Mouse (Mus musculus): ENCODE measurements around the gene Wscd2. TPM values are rescaled to one million over a fixed set of nuclear protein-coding genes. Genes with fewer than 3 reads are reported as not detected.

Gene Wscd2
- polyA plus RNA-seq, 1 experiment from 2014 or later = 7.0 TPM

DNA sequence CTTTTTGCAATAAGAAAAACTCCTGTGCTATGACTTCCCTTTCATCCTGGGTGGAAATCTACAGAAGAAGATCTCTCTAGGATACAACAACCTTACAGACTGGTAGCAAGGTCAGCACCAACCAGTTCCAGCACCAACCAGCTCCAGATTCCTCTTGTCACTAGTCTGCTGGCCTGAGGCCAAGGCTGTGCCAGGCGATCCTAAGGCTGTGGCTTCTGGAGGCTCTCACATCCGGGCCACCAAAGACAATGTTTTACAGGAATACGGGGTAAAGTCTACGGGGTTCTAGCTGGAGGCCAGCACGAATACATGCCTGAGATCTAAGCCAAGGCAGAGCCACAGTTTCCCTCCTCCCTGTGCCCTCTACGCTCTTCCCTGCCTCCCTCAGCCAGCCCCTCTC is 25.4 kb upstream of the Wscd2 start:
- Histone ChIP-seq H3K9me3 (no peaks in the 10 kb centered on the region), H3K4me2 (replicated peaks) (no peak overlapping the region), H3K27ac (no peak overlapping the region), H3K36me3 (no peaks in the 10 kb centered on the region), H3K27me3 (replicated peaks) (peaks cover 16% of the 10 kb centered on the region), H3K4me3 (replicated peaks) (no peak overlapping the region), H3K4me1 (replicated peaks) (peaks cover 20% of the 10 kb centered on the region), H3K9ac (no peak overlapping the region)
- WGBS = 81% methylated on average over 6 of the region's 6 CpGs
- no peak for ATAC-seq

DNA sequence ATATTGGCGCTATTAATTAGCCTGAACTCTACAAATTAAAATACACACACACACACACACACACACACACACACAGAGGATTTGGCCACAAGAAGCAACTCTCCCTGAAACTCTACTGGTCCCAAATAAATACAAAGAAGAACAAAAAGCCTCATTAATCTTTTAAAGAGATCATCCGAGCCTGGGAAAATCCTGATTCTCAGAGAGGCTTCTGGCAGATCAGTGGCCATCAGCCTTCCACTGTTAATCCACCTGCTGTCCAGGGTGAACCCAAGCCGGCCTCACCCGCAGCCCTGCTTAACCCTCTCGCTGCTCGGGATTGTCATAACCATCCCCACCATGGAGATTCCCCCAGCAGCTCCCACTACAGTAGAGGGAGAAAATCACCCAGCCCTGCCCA is 23.6 kb upstream of the Wscd2 start:
- Histone ChIP-seq H3K9me3 (no peaks in the 10 kb centered on the region), H3K4me2 (replicated peaks) (no peak overlapping the region), H3K4me1 (replicated peaks) (peaks cover 20% of the 10 kb centered on the region), H3K27me3 (replicated peaks) (peaks cover 10% of the 10 kb centered on the region), H3K27ac (no peak overlapping the region), H3K9ac (no peak overlapping the region), H3K4me3 (replicated peaks) (no peak overlapping the region), H3K36me3 (no peaks in the 10 kb centered on the region)
- 36% methylated on average over 6 of the region's 6 CpGs for WGBS
- no peak for ATAC-seq

DNA sequence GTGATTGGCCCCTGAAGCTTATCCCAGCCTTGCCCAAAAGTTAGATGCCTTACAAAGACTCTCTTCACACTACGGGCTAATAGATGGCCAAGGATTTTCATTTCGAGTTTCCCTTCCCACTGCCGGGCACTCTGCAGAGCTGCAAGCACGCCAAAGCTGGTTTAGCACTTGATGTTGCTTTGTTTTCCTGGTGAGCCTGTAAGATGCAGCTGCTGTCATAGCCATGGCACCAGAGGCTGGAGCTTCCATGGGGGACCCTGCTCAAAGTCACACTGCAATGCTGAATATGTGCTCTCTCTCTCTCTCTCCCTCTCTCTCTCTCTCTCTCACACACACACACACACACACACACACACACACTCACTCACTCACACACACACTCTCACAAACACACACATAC is 23.1 kb upstream of the Wscd2 start:
- H3K27me3 ChIP-seq (replicated peaks) = peaks cover 5% of the 10 kb centered on the region
- 22% methylated on average over 4 of the region's 4 CpGs for WGBS
- no peaks in the 10 kb centered on the region for H3K36me3 ChIP-seq
- 0 out of 2 replicates have a peak overlapping the region, but pooled peaks have one; percentile 39 for H3K27ac ChIP-seq
- ATAC-seq = no peak
- no peak overlapping the region for H3K9ac ChIP-seq
- no peak overlapping the region for H3K4me2 ChIP-seq (replicated peaks)
- H3K9me3 ChIP-seq = no peaks in the 10 kb centered on the region
- H3K4me3 ChIP-seq (replicated peaks) = no peak overlapping the region
- peaks cover 20% of the 10 kb centered on the region for H3K4me1 ChIP-seq (replicated peaks)

DNA sequence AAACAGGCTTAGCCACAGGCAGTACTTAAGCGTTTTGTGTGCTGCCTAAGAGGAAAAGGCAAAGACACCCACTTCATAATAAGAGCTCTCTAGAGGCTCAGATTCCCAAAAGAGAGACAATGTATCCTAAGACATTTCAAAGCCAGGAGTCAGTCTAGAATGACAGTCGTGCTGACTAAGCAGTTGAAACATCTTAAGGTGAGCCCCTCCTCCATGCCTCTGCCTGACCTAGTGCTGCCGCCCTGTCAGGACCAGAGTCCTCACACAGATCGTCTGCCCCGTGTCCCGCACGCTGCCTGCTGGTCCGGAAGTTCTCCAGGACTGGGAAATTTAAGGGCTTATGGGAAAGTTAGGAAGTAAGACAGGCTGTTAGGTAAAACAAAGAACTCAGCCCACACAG is 22.4 kb upstream of the Wscd2 start:
- WGBS = 3% methylated on average over 8 of the region's 8 CpGs
- H3K36me3 ChIP-seq = no peaks in the 10 kb centered on the region
- no peak overlapping the region for H3K4me3 ChIP-seq (replicated peaks)
- ATAC-seq = no peak
- no peaks in the 10 kb centered on the region for H3K9me3 ChIP-seq
- no peak overlapping the region for H3K9ac ChIP-seq
- H3K4me1 ChIP-seq (replicated peaks) = peaks cover 20% of the 10 kb centered on the region
- H3K27ac ChIP-seq = peak overlapping the region; percentile 39
- no peaks in the 10 kb centered on the region; the same call in 1 of the 2 replicates for H3K27me3 ChIP-seq (replicated peaks)
- peak overlapping the region; percentile 45 for H3K4me2 ChIP-seq (replicated peaks)

DNA sequence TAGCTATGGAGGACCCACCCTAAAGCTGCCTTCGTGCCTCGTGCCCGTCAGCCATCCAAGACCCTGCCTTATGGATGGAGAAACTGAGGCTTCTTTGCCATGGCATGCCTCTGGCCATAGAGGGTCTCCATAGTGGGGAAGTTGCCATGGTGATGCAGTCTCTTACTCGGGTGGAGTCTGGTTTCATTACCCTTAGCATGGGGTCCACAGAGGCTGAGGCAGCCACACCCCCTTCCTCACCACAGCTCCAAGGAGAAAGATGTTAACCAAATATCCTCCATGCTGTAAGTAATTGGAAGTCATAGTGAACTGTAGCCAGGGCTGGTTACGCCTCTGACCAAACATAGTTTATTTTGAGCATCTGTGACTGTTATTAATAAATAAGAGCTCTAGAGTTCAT is 21.5 kb upstream of the Wscd2 start:
- WGBS = 59% methylated on average over 5 of the region's 5 CpGs
- H3K9ac ChIP-seq = no peak overlapping the region
- no peaks in the 10 kb centered on the region for H3K9me3 ChIP-seq
- no peak overlapping the region for H3K4me2 ChIP-seq (replicated peaks)
- H3K4me3 ChIP-seq (replicated peaks) = no peak overlapping the region
- H3K27ac ChIP-seq = no peak overlapping the region
- H3K4me1 ChIP-seq (replicated peaks) = peaks cover 13% of the 10 kb centered on the region
- H3K27me3 ChIP-seq (replicated peaks) = no peaks in the 10 kb centered on the region
- H3K36me3 ChIP-seq = no peaks in the 10 kb centered on the region
- no peak for ATAC-seq

DNA sequence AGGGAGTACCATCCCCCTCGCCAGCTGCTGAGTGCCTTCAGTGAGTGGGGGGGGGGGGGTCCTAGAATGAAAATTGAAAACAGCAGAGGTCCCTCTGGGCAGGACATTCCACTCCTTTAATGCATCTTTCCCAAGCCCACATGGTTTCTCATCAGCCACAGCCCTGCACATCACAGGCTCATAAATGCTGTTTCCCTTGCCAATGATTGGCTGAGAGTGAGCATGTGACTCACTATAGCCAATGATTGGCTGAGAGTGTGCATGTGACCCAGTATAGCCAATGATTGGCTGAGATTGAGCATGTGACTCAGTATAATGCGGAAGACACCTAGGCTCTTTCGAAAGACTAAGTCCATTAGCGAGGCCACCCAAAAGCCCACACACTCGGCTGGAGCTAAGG is 20.9 kb upstream of the Wscd2 start:
- ATAC-seq = no peak
- H3K9ac ChIP-seq = no peak overlapping the region
- H3K27me3 ChIP-seq (replicated peaks) = no peaks in the 10 kb centered on the region
- no peak overlapping the region for H3K4me3 ChIP-seq (replicated peaks)
- no peaks in the 10 kb centered on the region for H3K9me3 ChIP-seq
- no peak overlapping the region for H3K4me2 ChIP-seq (replicated peaks)
- peaks cover 10% of the 10 kb centered on the region; the same call in 1 of the 2 replicates for H3K4me1 ChIP-seq (replicated peaks)
- no peak overlapping the region for H3K27ac ChIP-seq
- 91% methylated on average over 5 of the region's 5 CpGs for WGBS
- H3K36me3 ChIP-seq = no peaks in the 10 kb centered on the region

DNA sequence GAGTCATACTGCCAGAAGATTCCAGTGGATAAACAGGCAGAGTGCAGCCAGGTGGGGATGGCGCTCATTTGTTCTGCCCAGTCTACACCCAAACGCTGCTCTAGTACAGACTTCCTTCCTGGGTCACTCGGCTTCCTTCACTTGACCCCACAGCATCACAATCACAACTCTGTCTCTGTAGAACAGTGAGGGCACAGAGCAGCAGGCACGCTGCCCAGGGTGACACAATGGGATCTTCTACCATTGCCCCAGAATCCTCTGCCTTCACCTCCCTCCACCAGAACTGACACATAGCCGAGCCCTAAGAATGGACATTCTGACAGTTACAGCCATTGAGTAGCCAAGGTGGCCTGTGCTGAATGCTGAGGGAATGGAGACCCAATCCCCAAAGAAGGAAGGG is 20.3 kb upstream of the Wscd2 start:
- no peak overlapping the region for H3K4me2 ChIP-seq (replicated peaks)
- H3K27ac ChIP-seq = no peak overlapping the region
- H3K4me3 ChIP-seq (replicated peaks) = no peak overlapping the region
- H3K36me3 ChIP-seq = no peaks in the 10 kb centered on the region
- peaks cover 8% of the 10 kb centered on the region; the same call in 1 of the 2 replicates for H3K4me1 ChIP-seq (replicated peaks)
- 84% methylated on average over 5 of the region's 5 CpGs for WGBS
- H3K9ac ChIP-seq = no peak overlapping the region
- no peaks in the 10 kb centered on the region for H3K9me3 ChIP-seq
- no peak for ATAC-seq
- no peaks in the 10 kb centered on the region for H3K27me3 ChIP-seq (replicated peaks)

DNA sequence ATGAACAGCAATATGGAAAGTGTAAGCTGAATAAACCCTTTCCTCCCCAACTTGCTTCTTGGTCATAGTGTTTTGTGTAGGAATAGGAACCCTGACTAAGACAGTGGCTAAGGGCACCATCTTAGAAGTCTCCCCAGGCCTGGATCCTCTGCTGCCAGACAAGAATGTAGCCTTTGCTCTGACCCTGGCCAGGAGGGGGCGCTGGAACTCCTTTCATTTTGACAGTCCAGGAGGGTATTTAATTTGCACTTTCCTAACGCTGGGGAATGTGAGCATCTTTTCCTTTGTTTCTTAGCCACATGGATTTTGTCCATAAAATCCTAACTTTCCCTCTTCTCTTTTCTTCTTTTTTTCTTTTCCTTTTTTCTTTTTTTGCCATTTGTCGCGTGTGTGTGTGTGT is 18.7 kb upstream of the Wscd2 start:
- WGBS = 41% methylated on average over 4 of the region's 4 CpGs
- H3K36me3 ChIP-seq = no peaks in the 10 kb centered on the region
- H3K9ac ChIP-seq = no peak overlapping the region
- H3K27me3 ChIP-seq (replicated peaks) = no peaks in the 10 kb centered on the region
- no peak overlapping the region for H3K4me2 ChIP-seq (replicated peaks)
- H3K4me3 ChIP-seq (replicated peaks) = no peak overlapping the region
- H3K4me1 ChIP-seq (replicated peaks) = peaks cover 7% of the 10 kb centered on the region; the same call in 1 of the 2 replicates
- H3K9me3 ChIP-seq = no peaks in the 10 kb centered on the region
- ATAC-seq = no peak
- no peak overlapping the region for H3K27ac ChIP-seq

DNA sequence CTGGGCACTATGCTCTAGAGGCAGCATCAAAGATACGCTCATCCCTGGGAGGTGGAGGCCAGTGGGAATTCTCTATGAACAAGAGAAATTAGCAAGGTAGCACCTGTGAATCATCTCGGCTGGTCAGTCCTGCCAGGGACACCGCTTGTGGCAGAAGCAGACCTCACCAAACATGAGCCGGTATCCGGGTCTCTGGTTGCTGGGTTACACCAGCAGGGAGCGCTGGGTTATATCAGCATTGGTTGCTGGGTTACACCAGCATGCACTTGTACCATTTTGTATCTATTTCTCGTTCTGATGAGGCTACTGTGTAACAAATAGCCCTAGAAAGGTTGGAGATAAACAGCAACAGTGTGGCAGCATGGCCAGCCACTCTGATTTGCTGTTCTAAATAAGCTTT is 17.8 kb upstream of the Wscd2 start:
- 53% methylated on average over 7 of the region's 7 CpGs for WGBS
- no peak overlapping the region for H3K4me2 ChIP-seq (replicated peaks)
- ATAC-seq = no peak

DNA sequence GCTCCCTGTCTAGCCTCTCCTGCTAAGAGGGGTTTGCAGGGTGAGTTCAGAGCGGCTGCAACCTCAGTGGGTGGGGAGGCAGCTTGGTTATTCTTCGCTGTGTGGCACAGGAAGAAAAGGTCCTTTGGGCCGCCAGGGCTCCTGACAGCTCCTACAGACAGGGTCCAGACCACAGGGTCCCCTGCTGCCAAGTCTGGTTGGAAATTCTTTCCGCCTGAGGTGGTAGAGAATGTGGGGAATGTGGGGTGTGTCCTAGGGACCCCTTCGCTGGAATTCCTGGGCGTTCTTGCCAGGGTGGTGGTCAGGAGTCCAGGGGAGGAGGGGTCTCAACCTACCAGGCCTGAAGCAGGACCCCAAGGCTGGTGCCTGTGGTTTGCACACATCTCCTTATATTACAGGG is 13.3 kb upstream of the Wscd2 start:
- peaks cover 5% of the 10 kb centered on the region for H3K4me1 ChIP-seq (replicated peaks)
- no peak overlapping the region for H3K4me3 ChIP-seq (replicated peaks)
- peak; percentile 36; the same call in 1 of the 2 replicates for ATAC-seq
- no peak overlapping the region for H3K4me2 ChIP-seq (replicated peaks)
- no peaks in the 10 kb centered on the region for H3K36me3 ChIP-seq
- peak overlapping the region; percentile 51; the same call in 1 of the 2 replicates for H3K27ac ChIP-seq
- no peak overlapping the region for H3K9ac ChIP-seq
- WGBS = 16% methylated on average over 6 of the region's 6 CpGs
- no peaks in the 10 kb centered on the region for H3K27me3 ChIP-seq (replicated peaks)
- no peaks in the 10 kb centered on the region for H3K9me3 ChIP-seq

More for the DNA sequence above, 17.8 kb upstream of the Wscd2 start:
- H3K27ac ChIP-seq = no peak overlapping the region
- H3K9me3 ChIP-seq = no peaks in the 10 kb centered on the region
- H3K36me3 ChIP-seq = no peaks in the 10 kb centered on the region
- no peak overlapping the region for H3K4me3 ChIP-seq (replicated peaks)
- no peaks in the 10 kb centered on the region for H3K27me3 ChIP-seq (replicated peaks)
- H3K4me1 ChIP-seq (replicated peaks) = peaks cover 11% of the 10 kb centered on the region
- no peak overlapping the region for H3K9ac ChIP-seq

DNA sequence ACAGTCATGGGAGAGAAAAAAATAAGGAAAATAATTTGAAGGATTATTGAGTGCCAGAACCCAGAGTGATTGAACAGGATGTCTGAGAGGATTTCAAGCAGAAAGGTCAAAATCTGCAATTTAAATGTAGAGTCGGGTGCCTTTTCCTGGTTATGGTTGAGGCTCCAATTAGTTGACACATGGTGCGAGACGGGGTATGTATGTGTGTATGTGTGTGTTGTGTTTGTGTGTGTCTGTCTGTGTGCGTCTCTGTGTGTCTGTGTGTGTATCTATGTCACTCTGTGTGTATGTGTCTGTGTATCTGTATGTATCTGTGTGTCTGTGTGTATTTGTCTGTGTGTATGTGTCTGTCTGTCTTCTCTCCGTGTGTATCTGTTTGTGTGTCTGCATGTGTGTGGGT is 11.1 kb upstream of the Wscd2 start:
- Histone ChIP-seq H3K27ac (no peak overlapping the region), H3K4me1 (replicated peaks) (peaks cover 5% of the 10 kb centered on the region), H3K36me3 (no peaks in the 10 kb centered on the region), H3K9ac (no peak overlapping the region), H3K27me3 (replicated peaks) (no peaks in the 10 kb centered on the region), H3K9me3 (no peaks in the 10 kb centered on the region), H3K4me2 (replicated peaks) (no peak overlapping the region), H3K4me3 (replicated peaks) (no peak overlapping the region)
- no peak for ATAC-seq
- 84% methylated on average over 5 of the region's 5 CpGs for WGBS

DNA sequence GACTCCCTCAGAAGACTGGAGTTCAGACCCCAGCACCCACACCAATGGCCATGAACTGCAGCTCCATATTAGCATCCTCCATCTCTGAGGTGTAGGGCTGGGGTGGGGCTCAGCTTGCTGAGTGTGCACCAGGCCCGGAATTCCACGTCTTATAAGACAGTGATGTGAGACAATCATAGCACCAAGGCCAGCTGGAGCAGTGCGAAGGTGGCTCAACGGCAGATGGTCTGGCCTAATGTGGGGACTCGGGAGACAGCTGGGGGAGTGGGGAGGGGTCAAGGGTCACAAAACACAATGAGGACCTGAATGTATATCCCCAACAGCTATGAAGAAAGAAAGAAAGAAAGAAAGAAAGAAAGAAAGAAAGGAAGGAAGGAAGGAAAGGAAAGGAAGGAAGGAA is 9.7 kb upstream of the Wscd2 start:
- Histone ChIP-seq H3K4me2 (replicated peaks) (no peak overlapping the region), H3K4me1 (replicated peaks) (peaks cover 5% of the 10 kb centered on the region), H3K9me3 (no peaks in the 10 kb centered on the region), H3K27ac (no peak overlapping the region), H3K9ac (no peak overlapping the region), H3K36me3 (no peaks in the 10 kb centered on the region), H3K27me3 (replicated peaks) (no peaks in the 10 kb centered on the region), H3K4me3 (replicated peaks) (no peak overlapping the region)
- no peak for ATAC-seq
- 55% methylated on average over 5 of the region's 5 CpGs for WGBS

DNA sequence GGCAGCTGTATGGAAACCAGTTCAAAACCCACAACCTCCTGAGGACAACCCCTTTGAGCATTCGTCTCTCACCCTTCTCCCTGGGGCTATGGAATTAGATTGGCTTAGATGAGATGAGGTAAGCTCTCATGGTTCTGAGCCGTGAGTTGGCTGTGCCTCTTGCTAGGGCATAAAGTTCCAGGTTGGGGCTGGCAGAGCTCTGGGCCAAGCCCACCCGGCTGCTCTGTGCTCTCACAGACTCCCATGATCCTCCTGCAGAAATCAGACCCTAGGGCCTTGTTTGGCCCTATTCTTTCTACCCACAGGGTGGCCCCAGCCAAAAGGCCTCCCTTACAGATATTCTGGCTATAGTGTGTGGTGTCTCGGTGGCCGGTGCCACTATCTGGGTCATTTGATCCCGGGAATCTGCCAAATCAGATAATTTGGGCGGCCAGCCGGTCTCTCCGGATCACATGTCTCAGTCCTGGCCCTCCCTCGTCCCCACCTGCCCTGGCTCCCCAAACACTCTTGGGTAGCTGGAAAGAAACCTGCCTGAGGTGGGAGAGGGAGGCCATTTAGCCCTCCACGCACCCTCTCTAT is 4.5 kb upstream of the Wscd2 start:
- WGBS = 76% methylated on average over 11 of the region's 11 CpGs
- H3K4me2 ChIP-seq (replicated peaks) = no peak overlapping the region
- H3K27ac ChIP-seq = no peak overlapping the region
- no peaks in the 10 kb centered on the region; the same call in 1 of the 2 replicates for H3K4me1 ChIP-seq (replicated peaks)
- H3K9ac ChIP-seq = no peak overlapping the region
- no peak overlapping the region for H3K4me3 ChIP-seq (replicated peaks)
- ATAC-seq = no peak
- no peaks in the 10 kb centered on the region for H3K9me3 ChIP-seq
- H3K36me3 ChIP-seq = no peaks in the 10 kb centered on the region
- H3K27me3 ChIP-seq (replicated peaks) = peaks cover 16% of the 10 kb centered on the region

Measured in intestine, embryonic 15.5 days (tissue).